Mouse (Mus musculus): ENCODE measurements around the gene Rhcg. TPM values are rescaled to one million over a fixed set of nuclear protein-coding genes. Genes with fewer than 3 reads are reported as not detected.
A peak's percentile ranks its signal among the peaks of the same experiment; 100 is the strongest.

Gene Rhcg
- 0.05 TPM in 1 of 2 replicates, not detected in the other for polyA plus RNA-seq (2015; fragmentation: Nextera tagmentation; extraction: Ambion mirVana)

DNA sequence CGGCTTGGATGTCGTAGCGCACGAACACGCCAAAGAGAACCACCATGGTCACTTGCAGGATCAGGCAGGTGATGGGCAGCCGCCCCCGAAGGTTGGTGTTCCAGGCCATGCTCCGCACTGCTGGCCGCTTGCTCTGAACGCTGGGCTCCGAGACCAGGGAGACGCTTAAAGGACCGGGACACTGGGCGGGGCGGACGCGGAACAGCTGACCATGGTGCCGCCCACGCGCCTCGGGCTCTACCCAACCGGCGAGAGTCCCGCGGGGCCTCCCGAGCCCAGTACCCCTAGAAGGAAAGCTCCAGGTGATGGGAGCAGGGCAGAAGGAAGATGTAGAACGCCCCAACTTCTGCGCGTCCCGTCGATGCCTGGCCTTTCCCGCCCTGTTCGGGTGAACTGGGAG, at the start of gene Rhcg:
Gene Rhcg, minus strand, starts transcription at position 240 of the 400 bp plus-strand sequence.
- Histone ChIP-seq H3K27ac (ENCODE audit: low read length) (no peak within 1 kb of the TSS), H3K9me3 (ENCODE audit: low read length) (no peaks in the 10 kb centered on the region)

DNA sequence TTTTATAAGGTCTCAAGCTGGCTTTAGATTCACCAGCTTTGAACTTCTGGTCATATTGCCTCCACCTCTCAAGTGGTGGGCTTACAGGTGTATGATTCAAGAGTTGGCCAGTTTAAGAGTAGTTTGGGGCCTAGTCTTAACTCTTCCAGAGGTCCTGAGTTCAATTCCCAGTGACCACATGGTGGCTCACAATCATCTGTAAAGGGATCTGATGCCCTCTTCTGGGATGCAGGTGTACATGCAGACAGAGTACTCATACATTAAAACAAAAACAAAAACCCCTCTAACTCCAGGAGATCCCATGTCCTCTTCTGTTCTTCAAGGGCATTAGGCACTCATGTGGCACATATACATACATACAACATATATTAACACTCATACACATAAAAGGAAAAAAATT, 49.2 kb upstream of the Rhcg start:
- no peaks in the 10 kb centered on the region for H3K27me3 ChIP-seq (replicated peaks; ENCODE audit: insufficient read depth, low read length)
- H3K4me2 ChIP-seq (replicated peaks; ENCODE audit: low read depth, low read length) = no peak overlapping the region
- no peak overlapping the region for H3K27ac ChIP-seq (ENCODE audit: low read length)
- no peaks in the 10 kb centered on the region for H3K9me3 ChIP-seq (ENCODE audit: low read length)
- H3K9ac ChIP-seq (replicated peaks; ENCODE audit: low read depth) = no peak overlapping the region
- H3K4me1 ChIP-seq (ENCODE audit: insufficient read depth, low read depth, low read length) = no peaks in the 10 kb centered on the region
- TF ChIP-seq EP300 (IDR thresholded peaks at IDR 0.05) (no peak), CTCF (IDR thresholded peaks at IDR 0.05) (peak; percentile 25; the same call in 1 of the 2 replicates)
- peaks cover 6% of the 10 kb centered on the region; the same call in 1 of the 2 replicates for H3K36me3 ChIP-seq (ENCODE audit: insufficient read depth, low read length)
- H3K4me3 ChIP-seq (ENCODE audit: low read depth, low read length) = no peak overlapping the region
- ATAC-seq = no peak
- DNase-seq (ENCODE audit: low spot score) = no peak

More for the DNA sequence above, at the start of gene Rhcg:
- no peak for TF ChIP-seq CTCF (IDR thresholded peaks at IDR 0.05)
- no peak for TF ChIP-seq EP300 (IDR thresholded peaks at IDR 0.05)
- DNase-seq (ENCODE audit: low spot score) = no peak
- 10% methylated on average over 33 of the region's 33 CpGs for WGBS
- Histone ChIP-seq H3K36me3 (ENCODE audit: insufficient read depth, low read length) (no peaks in the 10 kb centered on the region), H3K9ac (replicated peaks; ENCODE audit: low read depth) (no peak within 1 kb of the TSS), H3K27me3 (replicated peaks; ENCODE audit: insufficient read depth, low read length) (peaks cover 15% of the 10 kb centered on the region), H3K4me2 (replicated peaks; ENCODE audit: low read depth, low read length) (peak within 1 kb of the TSS; percentile 28), H3K4me1 (ENCODE audit: insufficient read depth, low read depth, low read length) (no peaks in the 10 kb centered on the region), H3K4me3 (ENCODE audit: low read depth, low read length) (peak within 1 kb of the TSS; percentile 8; the same call in 1 of the 2 replicates)
- no peak for ATAC-seq

DNA sequence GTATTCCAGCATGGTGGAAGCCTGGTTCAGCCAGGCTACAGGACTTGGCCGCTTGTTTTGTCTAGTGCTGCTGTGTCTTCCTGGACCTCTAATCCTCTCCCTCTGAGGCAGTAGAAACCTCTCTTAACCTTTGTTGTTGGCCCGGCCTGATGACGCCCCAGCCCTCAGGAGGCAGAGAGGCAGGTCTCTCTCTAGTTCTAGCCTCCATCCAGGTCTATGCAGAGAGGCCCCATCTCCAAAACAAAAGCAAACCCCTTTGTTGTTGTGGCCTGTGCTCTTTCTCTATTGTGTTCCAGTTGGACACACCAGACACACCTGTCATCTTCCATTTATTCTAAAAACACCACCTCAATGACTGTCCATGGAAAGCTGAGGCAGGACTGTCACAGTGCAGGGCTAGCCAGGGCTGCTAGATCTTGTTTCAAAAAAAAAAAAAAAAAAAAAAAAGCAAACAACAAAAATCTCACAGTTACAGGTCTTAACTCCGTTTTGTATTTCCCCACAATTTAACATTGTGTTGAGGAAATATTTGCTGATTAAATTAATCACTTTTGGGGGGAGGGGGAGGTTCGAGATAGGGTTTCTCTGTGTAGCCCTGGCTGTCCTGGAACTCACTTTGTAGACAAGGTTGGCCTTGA, 43.9 kb upstream of the Rhcg start:
- 5% methylated on average over 5 of the region's 5 CpGs for WGBS
- no peak for DNase-seq (ENCODE audit: low spot score)
- Histone ChIP-seq H3K4me1 (ENCODE audit: insufficient read depth, low read depth, low read length) (no peaks in the 10 kb centered on the region), H3K9ac (replicated peaks; ENCODE audit: low read depth) (peak overlapping the region; percentile 39; the same call in 1 of the 2 replicates), H3K4me3 (ENCODE audit: low read depth, low read length) (peak overlapping the region; percentile 59), H3K9me3 (ENCODE audit: low read length) (no peaks in the 10 kb centered on the region), H3K27ac (ENCODE audit: low read length) (no peak overlapping the region), H3K36me3 (ENCODE audit: insufficient read depth, low read length) (no peaks in the 10 kb centered on the region), H3K27me3 (replicated peaks; ENCODE audit: insufficient read depth, low read length) (no peaks in the 10 kb centered on the region), H3K4me2 (replicated peaks; ENCODE audit: low read depth, low read length) (peak overlapping the region; percentile 100)
- no peak for TF ChIP-seq EP300 (IDR thresholded peaks at IDR 0.05)
- no peak for TF ChIP-seq CTCF (IDR thresholded peaks at IDR 0.05)
- ATAC-seq = no peak

DNA sequence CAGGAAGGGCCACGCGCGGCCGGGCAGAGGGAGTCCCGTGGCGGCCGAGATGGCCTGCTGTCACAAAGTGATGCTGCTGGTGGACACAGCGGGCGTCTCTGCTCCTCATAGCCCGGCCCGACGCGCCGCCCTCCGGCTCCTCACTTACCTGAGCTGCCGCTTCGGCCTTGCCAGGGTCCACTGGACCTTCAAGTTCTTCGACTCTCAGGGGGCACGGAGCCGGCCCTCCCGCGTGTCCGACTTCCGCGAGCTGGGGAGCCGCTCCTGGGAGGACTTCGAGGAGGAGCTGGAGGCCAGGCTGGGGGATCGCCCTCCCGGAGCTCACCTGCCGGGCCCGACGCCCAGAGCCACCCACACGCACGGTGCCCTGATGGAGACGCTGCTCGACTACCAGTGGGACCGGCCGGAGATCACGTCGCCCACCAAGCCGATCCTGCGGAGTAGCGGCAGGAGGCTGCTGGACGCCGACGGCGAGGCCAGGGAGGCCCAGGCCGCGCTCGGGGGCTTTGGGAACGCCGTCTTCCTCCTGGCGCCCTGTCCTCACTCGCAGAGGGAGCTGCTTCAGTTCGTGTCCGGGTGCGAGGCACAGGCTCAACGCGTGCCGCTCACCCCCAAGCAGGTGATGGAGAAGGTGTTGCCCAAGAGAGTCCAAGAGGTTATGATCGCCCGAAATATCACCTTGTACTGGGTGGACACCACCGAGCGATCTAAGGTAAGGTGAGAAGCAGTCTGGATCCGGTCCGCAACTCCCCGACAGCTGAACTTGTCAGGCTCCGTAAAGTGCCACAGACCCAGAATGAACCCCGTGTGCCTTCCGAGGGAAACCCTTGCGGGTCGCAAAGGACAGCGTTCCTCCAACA, 43.1 kb upstream of the Rhcg start:
- Histone ChIP-seq H3K4me2 (replicated peaks; ENCODE audit: low read depth, low read length) (peak overlapping the region; percentile 100), H3K4me3 (ENCODE audit: low read depth, low read length) (peak overlapping the region; percentile 59), H3K9me3 (ENCODE audit: low read length) (no peaks in the 10 kb centered on the region), H3K36me3 (ENCODE audit: insufficient read depth, low read length) (no peaks in the 10 kb centered on the region), H3K27me3 (replicated peaks; ENCODE audit: insufficient read depth, low read length) (no peaks in the 10 kb centered on the region), H3K9ac (replicated peaks; ENCODE audit: low read depth) (peak overlapping the region; percentile 39), H3K27ac (ENCODE audit: low read length) (no peak overlapping the region), H3K4me1 (ENCODE audit: insufficient read depth, low read depth, low read length) (no peaks in the 10 kb centered on the region)
- no peak for TF ChIP-seq CTCF (IDR thresholded peaks at IDR 0.05)
- TF ChIP-seq EP300 (IDR thresholded peaks at IDR 0.05) = no peak
- ATAC-seq = peak; percentile 11
- no peak for DNase-seq (ENCODE audit: low spot score)
- 1% methylated on average over 63 of the region's 73 CpGs for WGBS

DNA sequence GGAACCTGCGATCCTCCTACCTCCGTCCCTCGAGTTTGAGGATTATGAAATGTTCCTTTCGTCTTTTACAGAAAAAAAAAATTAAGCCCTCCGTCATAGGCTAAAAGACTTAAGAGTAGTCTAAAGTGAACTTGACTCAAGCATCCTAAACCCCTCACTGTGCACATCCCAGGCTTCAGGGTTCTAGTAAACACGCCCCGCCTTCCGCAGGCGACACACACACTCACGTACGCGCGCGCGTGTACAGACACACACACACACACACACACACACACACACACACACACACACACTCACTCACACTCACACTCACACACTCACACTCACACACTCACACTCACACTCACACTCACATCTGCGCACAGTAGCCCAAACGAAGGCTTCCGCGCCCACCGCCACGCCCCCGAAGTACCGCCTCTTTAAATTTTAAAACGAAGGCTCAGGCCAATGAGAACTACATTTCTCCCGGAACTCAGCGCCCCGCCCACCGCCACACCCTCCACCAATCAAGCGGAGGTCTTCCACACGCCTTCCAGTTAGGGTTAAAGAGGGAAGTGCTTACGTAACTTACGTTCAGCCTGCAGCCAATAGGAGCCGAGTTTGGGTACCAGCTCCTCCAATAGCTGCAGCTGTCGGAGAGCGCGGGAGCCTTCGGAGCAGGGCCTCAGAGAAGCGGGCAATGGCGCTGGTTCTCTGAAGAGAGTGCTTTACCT, 42.3 kb upstream of the Rhcg start, which contains the start of gene Ticrr:
Gene Ticrr, plus strand, starts transcription at position 619 of the 713 bp plus-strand sequence.
- Histone ChIP-seq H3K4me2 (replicated peaks; ENCODE audit: low read depth, low read length) (peak within 1 kb of the TSS; percentile 100), H3K36me3 (ENCODE audit: insufficient read depth, low read length) (no peaks in the 10 kb centered on the region), H3K4me3 (ENCODE audit: low read depth, low read length) (peak within 1 kb of the TSS; percentile 59), H3K9ac (replicated peaks; ENCODE audit: low read depth) (peak within 1 kb of the TSS; percentile 39), H3K27ac (ENCODE audit: low read length) (no peak within 1 kb of the TSS), H3K27me3 (replicated peaks; ENCODE audit: insufficient read depth, low read length) (no peaks in the 10 kb centered on the region), H3K4me1 (ENCODE audit: insufficient read depth, low read depth, low read length) (no peaks in the 10 kb centered on the region), H3K9me3 (ENCODE audit: low read length) (no peaks in the 10 kb centered on the region)
- TF ChIP-seq CTCF (IDR thresholded peaks at IDR 0.05) = no peak
- TF ChIP-seq EP300 (IDR thresholded peaks at IDR 0.05) = no peak
- WGBS = 2% methylated on average over 38 of the region's 39 CpGs
- DNase-seq (ENCODE audit: low spot score) (peak; percentile 100), ATAC-seq (peak; percentile 100)

DNA sequence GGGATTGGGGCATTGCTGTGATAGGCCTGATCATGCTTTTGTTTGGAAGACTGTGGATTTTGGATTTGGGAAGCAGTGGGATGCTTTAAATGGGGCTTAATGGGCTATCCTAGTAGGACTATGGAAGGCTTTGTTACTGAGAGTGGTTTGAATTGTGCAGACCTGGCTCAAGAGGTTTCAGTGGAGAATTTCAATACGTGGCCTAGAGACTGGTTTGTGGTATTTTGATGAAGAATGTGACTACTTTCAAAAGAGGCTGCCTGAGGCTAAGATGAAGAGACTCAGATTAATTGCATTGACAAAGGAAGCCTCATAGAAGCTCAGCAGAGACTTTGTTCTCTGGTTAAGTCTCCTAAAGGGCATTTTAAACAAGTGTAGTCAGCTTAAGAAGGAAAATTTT, 37.1 kb upstream of the Rhcg start:
- H3K27ac ChIP-seq (ENCODE audit: low read length) = no peak overlapping the region
- H3K9ac ChIP-seq (replicated peaks; ENCODE audit: low read depth) = no peak overlapping the region
- H3K4me1 ChIP-seq (ENCODE audit: insufficient read depth, low read depth, low read length) = no peaks in the 10 kb centered on the region
- H3K9me3 ChIP-seq (ENCODE audit: low read length) = no peaks in the 10 kb centered on the region
- WGBS = 38% methylated on average over 1 of the region's 1 CpGs
- H3K4me2 ChIP-seq (replicated peaks; ENCODE audit: low read depth, low read length) = no peak overlapping the region
- H3K27me3 ChIP-seq (replicated peaks; ENCODE audit: insufficient read depth, low read length) = no peaks in the 10 kb centered on the region
- no peak for ATAC-seq
- no peak for DNase-seq (ENCODE audit: low spot score)
- no peak overlapping the region for H3K4me3 ChIP-seq (ENCODE audit: low read depth, low read length)
- no peaks in the 10 kb centered on the region for H3K36me3 ChIP-seq (ENCODE audit: insufficient read depth, low read length)
- TF ChIP-seq EP300 (IDR thresholded peaks at IDR 0.05) (no peak), CTCF (IDR thresholded peaks at IDR 0.05) (no peak)

Data from lung, postnatal 0 days (tissue).